Mouse (Mus musculus) stomach, postnatal 0 days (tissue): Measurements from ENCODE around the gene Rpl9. TPM values are rescaled to one million over a fixed set of nuclear protein-coding genes. Genes with fewer than 3 reads are reported as not detected.
A peak's percentile ranks its signal among the peaks of the same experiment; 100 is the strongest.

ENCODE experiments used
- ATAC-seq: fragments of 200-750 bp; cut with Nextera tagmentation; 2 replicates; pipeline ENCODE4 v1.8.0; 2017; ENCODE audit not compliant: low FRiP score, low TSS enrichment
- DNase-seq: peaks from one replicate; pipeline ENCODE4 v3.0.0-alpha.2; 2016; ENCODE audit warnings: low spot score
- H3K27ac ChIP-seq: fragments of 300-500 bp; sonication (generic); replicated peaks from 2 replicates; pipeline ENCODE4 v1.5.1; 2014; ENCODE audit warnings: mild to moderate bottlenecking, control low read depth
- H3K27me3 ChIP-seq: fragments of 300-500 bp; sonication (generic); 2 replicates; pipeline ENCODE4 v1.6.1; 2014; ENCODE audit warnings: low read length; ENCODE audit not compliant: control insufficient read depth, insufficient read depth
- H3K36me3 ChIP-seq: fragments of 300-500 bp; sonication (generic); 2 replicates; pipeline ENCODE4 v1.6.1; 2014; ENCODE audit warnings: low read length, mixed read lengths; ENCODE audit not compliant: control insufficient read depth, insufficient read depth
- H3K4me1 ChIP-seq: fragments of 300-500 bp; sonication (generic); replicated peaks from 2 replicates; pipeline ENCODE4 v1.6.1; 2014; ENCODE audit warnings: antibody characterized with exemption; ENCODE audit not compliant: control insufficient read depth, insufficient read depth
- H3K4me2 ChIP-seq: fragments of 300-500 bp; sonication (generic); replicated peaks from 2 replicates; pipeline ENCODE4 v1.6.1; 2014; ENCODE audit warnings: low read depth, mild to moderate bottlenecking, control low read depth, moderate library complexity
- H3K4me3 ChIP-seq: fragments of 300-500 bp; sonication (generic); 2 replicates; pipeline ENCODE4 v1.5.1; 2014; ENCODE audit warnings: low read depth, low read length, control low read depth
- H3K9ac ChIP-seq: fragments of 300-500 bp; sonication (generic); 2 replicates; pipeline ENCODE4 v1.6.1; 2014; ENCODE audit warnings: mild to moderate bottlenecking, low read length, control low read depth, mixed read lengths
- H3K9me3 ChIP-seq: fragments of 300-500 bp; sonication (generic); 2 replicates; pipeline ENCODE4 v1.6.1; 2016; ENCODE audit warnings: low read length; ENCODE audit not compliant: control insufficient read depth
- CTCF ChIP-seq: IDR thresholded peaks from 2 replicates; pipeline ENCODE4 v1.5.1; 2016; ENCODE audit warnings: antibody characterized with exemption, low read depth, mild to moderate bottlenecking, moderate library complexity
- EP300 ChIP-seq: optimal IDR thresholded peaks from 2 replicates; pipeline ENCODE3; 2016; ENCODE audit warnings: antibody characterized with exemption
- WGBS: fragments of 180-500 bp; shearing (Covaris S2); extraction: QIAGEN DNeasy Blood & Tissue Kit; methylation state at CpG from one replicate; pipeline ENCODE4 v1.1.7; 2014; 5-methylcytosine and 5-hydroxymethylcytosine counted together
- polyA plus RNA-seq: library from polyadenylated mRNA; unstranded; fragments of >200 nt; fragmentation: Nextera tagmentation; extraction: Ambion mirVana; gene quantifications from 2 replicates; pipeline ENCODE4 v1.2.1, GENCODE M21; 2015

Rpl9 gene
- polyA plus RNA-seq, 1 experiment from 2014 or later: 917 TPM

DNA sequence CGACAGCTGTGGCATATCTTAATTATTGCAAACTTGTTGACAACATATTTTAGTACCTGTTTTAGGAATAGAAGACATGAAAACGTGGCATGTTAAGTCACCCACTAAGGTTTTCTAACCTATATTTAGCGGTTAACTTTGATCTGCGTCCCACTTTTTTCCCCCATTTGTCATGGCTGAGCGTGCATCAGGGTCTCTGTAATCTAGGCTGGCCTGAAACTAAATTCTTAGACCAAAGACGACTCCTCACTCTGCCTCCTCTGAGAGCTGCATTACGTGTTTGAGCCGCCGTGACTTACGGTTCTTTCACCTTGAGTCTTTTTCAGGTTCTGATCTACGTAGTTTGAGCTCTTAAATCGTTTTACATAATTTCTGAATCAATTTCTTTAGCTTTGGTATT, 509 bp upstream of the Rpl9 start:
- H3K27me3 ChIP-seq: no peaks in the 10 kb centered on the region
- peak overlapping the region; percentile 78 for H3K9ac ChIP-seq
- H3K4me1 ChIP-seq: no peaks in the 10 kb centered on the region
- TF ChIP-seq EP300 (no peak), CTCF (no peak)
- peak; percentile 41; the same call in 1 of the 2 replicates for ATAC-seq
- WGBS: 1% methylated on average over 12 of the region's 12 CpGs
- peak overlapping the region; percentile 98 for H3K4me3 ChIP-seq
- peaks cover 11% of the 10 kb centered on the region for H3K36me3 ChIP-seq
- peak; percentile 27 for DNase-seq
- H3K4me2 ChIP-seq: peak overlapping the region; percentile 70
- no peaks in the 10 kb centered on the region for H3K9me3 ChIP-seq
- H3K27ac ChIP-seq: peak overlapping the region; percentile 75; the same call in 1 of the 2 replicates

DNA sequence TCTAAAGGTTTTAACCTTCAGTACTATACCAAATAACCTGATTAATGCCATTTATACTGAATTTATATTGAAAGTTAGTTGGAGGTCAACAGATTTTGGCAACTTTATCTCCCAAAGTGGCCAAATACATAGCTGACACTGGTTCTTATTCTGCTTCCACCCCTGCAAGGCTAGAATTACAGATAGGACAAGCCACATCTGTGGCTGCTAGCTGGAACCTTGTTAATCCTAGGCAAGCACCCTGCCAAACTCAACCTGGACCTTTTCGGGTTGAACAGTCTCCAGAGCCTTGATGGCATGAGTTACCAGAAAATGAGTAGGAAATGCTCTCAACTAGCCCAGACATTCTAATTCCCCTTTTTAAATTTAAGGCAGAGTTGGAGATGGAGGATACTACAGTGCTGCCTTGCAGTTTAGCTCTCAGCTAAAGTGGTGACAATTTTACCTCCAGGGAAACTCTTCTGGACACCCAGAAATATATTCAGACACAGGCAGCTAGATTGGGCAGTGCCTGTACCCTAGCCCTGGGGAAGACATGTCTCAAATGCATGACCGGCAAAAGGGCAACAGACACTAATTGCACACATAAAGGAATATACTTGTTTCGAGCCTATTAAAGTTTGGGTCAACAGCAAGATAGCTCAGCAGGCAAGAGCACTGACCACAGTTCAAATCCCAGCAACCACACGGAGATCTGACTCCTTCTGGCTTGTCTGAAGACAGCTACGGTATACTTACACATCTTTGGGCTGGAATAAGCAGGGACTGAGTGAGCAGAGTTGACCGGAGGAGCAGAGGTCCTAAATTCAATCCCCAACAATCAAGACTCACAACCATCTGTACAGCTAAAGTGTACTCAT, 4.0 kb downstream of the Rpl9 start:
- H3K9ac ChIP-seq: no peak overlapping the region
- no peak for ATAC-seq
- 74% methylated on average over 6 of the region's 6 CpGs for WGBS

DNA sequence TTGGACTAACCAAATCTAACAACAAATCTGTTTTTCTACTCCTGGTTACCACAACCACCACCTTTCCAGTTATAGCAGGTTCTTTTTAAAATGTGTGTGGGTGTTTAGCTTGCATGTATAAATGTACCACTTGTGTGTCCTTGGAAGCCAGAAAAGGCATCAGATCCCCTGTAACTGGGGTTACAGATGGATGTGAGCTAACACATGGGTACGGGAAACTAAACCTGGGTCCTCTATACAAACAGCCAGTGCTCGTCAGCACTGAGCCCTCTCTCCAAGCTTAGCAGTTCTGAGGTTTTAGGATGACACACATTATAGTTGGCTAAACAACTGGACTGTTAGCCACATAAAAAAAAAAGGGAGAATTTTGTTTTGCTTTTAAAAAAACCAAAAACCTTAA, 5.5 kb downstream of the Rpl9 start:
- Histone ChIP-seq H3K4me2 (no peak overlapping the region), H3K27me3 (no peaks in the 10 kb centered on the region), H3K36me3 (peaks cover 7% of the 10 kb centered on the region), H3K4me3 (no peak overlapping the region), H3K9me3 (no peaks in the 10 kb centered on the region), H3K4me1 (no peaks in the 10 kb centered on the region), H3K9ac (no peak overlapping the region), H3K27ac (no peak overlapping the region)
- no peak for DNase-seq
- no peak for TF ChIP-seq CTCF
- no peak for TF ChIP-seq EP300
- WGBS: 64% methylated on average over 2 of the region's 2 CpGs
- ATAC-seq: no peak

More for the DNA sequence above, 4.0 kb downstream of the Rpl9 start:
- H3K9me3 ChIP-seq: no peaks in the 10 kb centered on the region
- no peak overlapping the region for H3K4me3 ChIP-seq
- H3K36me3 ChIP-seq: peaks cover 7% of the 10 kb centered on the region
- H3K27ac ChIP-seq: no peak overlapping the region
- no peaks in the 10 kb centered on the region for H3K4me1 ChIP-seq
- DNase-seq: no peak
- H3K4me2 ChIP-seq: no peak overlapping the region
- H3K27me3 ChIP-seq: no peaks in the 10 kb centered on the region
- TF ChIP-seq EP300 (no peak), CTCF (no peak)

- H3K36me3 ChIP-seq: no peaks in the 10 kb centered on the region
- no peak overlapping the region for H3K4me2 ChIP-seq
- no peak overlapping the region for H3K27ac ChIP-seq
- H3K9me3 ChIP-seq: no peaks in the 10 kb centered on the region
- TF ChIP-seq CTCF (no peak), EP300 (no peak)
- ATAC-seq (no peak), DNase-seq (no peak)
- no peaks in the 10 kb centered on the region for H3K27me3 ChIP-seq
- no peak overlapping the region for H3K4me3 ChIP-seq
- no peak overlapping the region for H3K9ac ChIP-seq
- 81% methylated on average over 7 of the region's 7 CpGs for WGBS
- no peaks in the 10 kb centered on the region for H3K4me1 ChIP-seq
These were observed 16.5 kb downstream of the Rpl9 start for GRCm38 (mm10) chr5:65374746-65375145.

- no peaks in the 10 kb centered on the region for H3K27me3 ChIP-seq
- H3K4me2 ChIP-seq: no peak overlapping the region
- H3K9me3 ChIP-seq: no peaks in the 10 kb centered on the region
- ATAC-seq (peak; percentile 64; the same call in 1 of the 2 replicates), DNase-seq (peak; percentile 44)
- H3K4me3 ChIP-seq: no peak overlapping the region
- no peak overlapping the region for H3K9ac ChIP-seq
- no peaks in the 10 kb centered on the region for H3K4me1 ChIP-seq
- no peak overlapping the region for H3K27ac ChIP-seq
- 85% methylated on average over 7 of the region's 7 CpGs for WGBS
- no peak for TF ChIP-seq EP300
- TF ChIP-seq CTCF: no peak
- no peaks in the 10 kb centered on the region for H3K36me3 ChIP-seq
These were observed 19.7 kb downstream of the Rpl9 start for GRCm38 (mm10) chr5:65371551-65371950.

DNA sequence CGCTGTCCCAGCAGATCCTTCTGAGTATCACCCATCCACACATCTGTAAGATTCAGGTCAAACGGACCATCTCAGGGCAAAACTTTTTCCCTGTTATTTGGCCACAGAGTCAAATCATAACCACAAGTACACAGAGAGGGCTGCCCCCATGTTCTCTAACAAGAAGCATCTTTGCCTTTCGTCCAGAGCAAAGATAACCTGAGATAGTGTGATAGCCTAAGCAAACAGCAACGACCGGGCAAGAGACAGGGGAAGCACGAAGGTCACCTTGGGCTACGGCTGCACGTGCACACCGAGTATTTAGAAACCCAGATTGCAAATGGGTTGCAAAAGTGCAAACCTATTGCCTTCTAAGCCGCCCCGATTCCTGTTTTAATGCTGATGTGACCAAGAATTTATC, 23.4 kb downstream of the Rpl9 start:
- Histone ChIP-seq H3K9me3 (no peaks in the 10 kb centered on the region), H3K27me3 (no peaks in the 10 kb centered on the region), H3K36me3 (no peaks in the 10 kb centered on the region), H3K4me2 (no peak overlapping the region), H3K27ac (no peak overlapping the region), H3K9ac (no peak overlapping the region), H3K4me1 (no peaks in the 10 kb centered on the region), H3K4me3 (no peak overlapping the region)
- DNase-seq: no peak
- TF ChIP-seq CTCF (no peak), EP300 (no peak)
- WGBS: 58% methylated on average over 11 of the region's 11 CpGs
- ATAC-seq: no peak
